Mouse (Mus musculus) erythroblast, embryonic 14.5 days (primary cell): Measurements from ENCODE around the gene Dnah8.

ENCODE experiments used
- GATA1 ChIP-seq: IDR thresholded peaks from 2 replicates; pipeline ENCODE4 v1.6.1; 2012; ENCODE audit warnings: low read length, inconsistent platforms, mixed read lengths
- TAL1 ChIP-seq: IDR thresholded peaks from 3 replicates; pipeline ENCODE4 v1.6.1; 2012; ENCODE audit warnings: low read length, inconsistent platforms, mixed read lengths

DNA sequence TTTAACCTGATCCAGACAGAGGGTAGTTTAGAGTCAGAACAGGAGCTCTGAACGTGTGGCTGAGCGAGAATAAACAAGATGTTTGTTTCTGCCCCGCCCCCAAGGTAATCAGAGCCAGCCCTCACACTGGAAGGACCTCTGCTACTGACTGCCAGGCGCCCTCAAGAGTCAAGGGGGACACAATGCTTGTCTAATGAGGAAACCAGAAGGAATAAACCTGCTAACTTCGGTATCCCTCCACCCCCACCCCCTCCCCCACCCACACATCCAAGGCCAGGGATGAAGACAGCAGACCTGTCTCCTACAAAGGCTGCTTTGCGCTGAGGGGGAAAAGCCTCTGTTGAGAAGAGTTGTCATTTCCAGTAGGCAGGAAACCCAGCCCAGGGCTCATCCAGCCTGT, 29.3 kb upstream of the Dnah8 start:
- TF ChIP-seq GATA1 (no peak), TAL1 (no peak)
